Mouse (Mus musculus): Measurements from ENCODE around the gene Cln6. TPM values are rescaled to one million over a fixed set of nuclear protein-coding genes. Genes with fewer than 3 reads are reported as not detected.
"Not testable (repeated sequence)": the region's sequence is repeated elsewhere in the genome, so short reads cannot be mapped to it uniquely, and the experiment has no call there.

Gene Cln6
- polyA plus RNA-seq, 1 experiment from 2014 or later: 34.3 TPM

DNA sequence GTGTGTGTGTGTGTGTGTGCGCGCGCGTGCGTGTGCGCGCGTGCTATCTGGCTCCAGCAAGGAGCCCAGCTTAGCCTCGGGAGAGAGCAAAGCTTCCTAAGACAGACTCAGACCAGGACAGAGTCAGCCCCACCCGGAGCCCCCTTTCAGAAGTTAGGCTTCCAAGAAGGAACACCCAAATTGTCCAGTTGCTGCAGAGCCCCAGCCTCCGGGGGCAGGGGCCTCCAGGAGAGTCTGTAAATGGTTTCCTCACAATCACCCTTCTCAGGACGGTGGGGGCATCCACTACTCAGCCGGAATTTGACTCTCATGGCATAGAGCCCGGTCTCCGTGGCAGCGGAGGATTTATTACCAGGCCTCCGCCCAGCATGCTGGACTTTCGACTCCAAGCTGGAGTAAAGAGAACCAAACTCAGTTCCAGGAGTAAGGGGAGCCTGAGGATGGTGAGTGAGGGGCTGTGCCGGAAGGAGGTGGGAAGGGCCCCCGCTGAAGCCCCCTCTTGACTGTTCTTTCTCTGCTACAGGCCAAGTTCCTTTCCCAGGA is 19.2 kb downstream of the Cln6 start, which contains the start of gene Calml4:
Gene Calml4, plus strand, starts transcription at position 362 of the 543 bp plus-strand sequence.
- no peaks in the 10 kb centered on the region for H3K9me3 ChIP-seq (ENCODE audit: control insufficient read depth, low read length)
- 60% methylated on average over 20 of the region's 20 CpGs for WGBS
- H3K4me1 ChIP-seq (replicated peaks; ENCODE audit: control insufficient read depth, insufficient read depth, low read length): peaks cover 17% of the 10 kb centered on the region
- H3K4me3 ChIP-seq (ENCODE audit: low read depth, low read length): no peak within 1 kb of the TSS
- peak within 1 kb of the TSS; percentile 19; the same call in 1 of the 2 replicates for H3K27ac ChIP-seq (ENCODE audit: low read depth, low read length)
- no peak within 1 kb of the TSS for H3K4me2 ChIP-seq
- H3K9ac ChIP-seq (ENCODE audit: low read depth, low read length): no peak within 1 kb of the TSS
- H3K36me3 ChIP-seq (ENCODE audit: control insufficient read depth, insufficient read depth, low read length): no peaks in the 10 kb centered on the region
- no peaks in the 10 kb centered on the region for H3K27me3 ChIP-seq (replicated peaks; ENCODE audit: control insufficient read depth, insufficient read depth, low read length)
- DNase-seq (ENCODE audit: low spot score): no peak
- ATAC-seq (replicated peaks; ENCODE audit: low FRiP score): no peak

DNA sequence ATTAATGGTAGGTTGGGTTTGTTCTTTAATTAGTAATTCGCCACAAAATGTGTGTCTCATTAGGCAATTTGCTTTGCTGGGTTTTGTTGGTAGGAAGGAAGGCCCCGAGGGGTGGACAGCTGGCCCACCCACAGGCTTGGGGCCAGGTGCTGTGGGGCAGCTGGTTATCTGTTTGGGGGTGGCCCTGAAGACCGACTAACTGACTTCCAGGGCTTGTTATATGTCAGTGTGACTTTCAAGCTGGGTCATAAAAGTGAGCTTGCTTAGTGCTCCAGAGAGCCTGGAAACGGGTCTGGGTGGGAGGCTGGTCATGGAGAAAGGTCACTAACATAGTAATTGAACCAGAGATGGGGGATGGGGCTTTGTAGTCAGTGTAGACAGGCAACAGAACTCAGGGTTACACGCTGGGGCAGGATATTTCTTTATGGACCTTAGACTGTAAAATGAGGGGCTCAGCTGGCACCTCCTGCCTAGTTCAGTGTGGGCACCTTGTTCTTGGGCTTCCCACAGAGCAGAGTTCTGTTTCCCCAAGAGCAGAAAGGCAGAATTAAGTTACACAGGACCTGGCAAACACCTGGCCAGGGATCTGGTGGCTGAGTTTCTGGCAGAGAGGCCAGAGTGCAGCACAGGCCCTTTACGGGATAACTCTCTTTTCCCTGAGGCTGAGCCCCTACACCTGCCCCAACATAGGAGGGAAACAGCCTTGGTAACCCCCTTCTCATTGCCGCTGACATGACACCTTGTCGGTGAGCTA is 19.9 kb downstream of the Cln6 start:
- Histone ChIP-seq H3K4me1 (replicated peaks; ENCODE audit: control insufficient read depth, insufficient read depth, low read length) (peaks cover 17% of the 10 kb centered on the region), H3K9me3 (ENCODE audit: control insufficient read depth, low read length) (no peaks in the 10 kb centered on the region), H3K9ac (ENCODE audit: low read depth, low read length) (no peak overlapping the region), H3K4me3 (ENCODE audit: low read depth, low read length) (no peak overlapping the region), H3K4me2 (no peak overlapping the region), H3K27ac (ENCODE audit: low read depth, low read length) (no peak overlapping the region), H3K27me3 (replicated peaks; ENCODE audit: control insufficient read depth, insufficient read depth, low read length) (no peaks in the 10 kb centered on the region), H3K36me3 (ENCODE audit: control insufficient read depth, insufficient read depth, low read length) (no peaks in the 10 kb centered on the region)
- no peak for ATAC-seq (replicated peaks; ENCODE audit: low FRiP score)
- DNase-seq (ENCODE audit: low spot score): no peak
- 58% methylated on average over 8 of the region's 8 CpGs for WGBS

DNA sequence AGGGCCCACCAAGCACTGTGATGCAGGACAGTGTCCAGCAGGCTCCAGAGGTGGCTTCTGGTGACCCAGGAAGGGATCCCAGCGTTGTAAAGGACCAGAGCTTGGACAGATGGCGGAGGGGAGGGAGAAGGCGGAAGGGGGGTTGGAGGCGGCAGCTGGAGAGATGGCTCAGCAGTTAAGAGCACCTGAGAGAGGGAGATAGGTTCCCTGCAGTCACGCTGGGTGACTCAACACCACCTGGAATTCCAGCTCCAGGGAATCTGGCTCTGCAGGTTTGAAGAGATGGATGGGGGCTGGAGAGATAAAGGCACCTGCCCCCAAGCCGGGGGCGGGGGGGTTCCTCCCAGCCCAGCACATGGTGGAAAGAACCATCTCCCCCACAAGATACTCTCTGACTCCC is 21.5 kb downstream of the Cln6 start:
- not testable (repeated sequence) for ATAC-seq (replicated peaks; ENCODE audit: low FRiP score); DNase-seq (ENCODE audit: low spot score); H3K9ac ChIP-seq (ENCODE audit: low read depth, low read length); H3K27ac ChIP-seq (ENCODE audit: low read depth, low read length); H3K9me3 ChIP-seq (ENCODE audit: control insufficient read depth, low read length); H3K27me3 ChIP-seq (replicated peaks; ENCODE audit: control insufficient read depth, insufficient read depth, low read length); H3K4me2 ChIP-seq; H3K4me3 ChIP-seq (ENCODE audit: low read depth, low read length); H3K36me3 ChIP-seq (ENCODE audit: control insufficient read depth, insufficient read depth, low read length)
- H3K4me1 ChIP-seq (replicated peaks; ENCODE audit: control insufficient read depth, insufficient read depth, low read length): peaks cover 17% of the 10 kb centered on the region
- 57% methylated on average over 6 of the region's 7 CpGs for WGBS

DNA sequence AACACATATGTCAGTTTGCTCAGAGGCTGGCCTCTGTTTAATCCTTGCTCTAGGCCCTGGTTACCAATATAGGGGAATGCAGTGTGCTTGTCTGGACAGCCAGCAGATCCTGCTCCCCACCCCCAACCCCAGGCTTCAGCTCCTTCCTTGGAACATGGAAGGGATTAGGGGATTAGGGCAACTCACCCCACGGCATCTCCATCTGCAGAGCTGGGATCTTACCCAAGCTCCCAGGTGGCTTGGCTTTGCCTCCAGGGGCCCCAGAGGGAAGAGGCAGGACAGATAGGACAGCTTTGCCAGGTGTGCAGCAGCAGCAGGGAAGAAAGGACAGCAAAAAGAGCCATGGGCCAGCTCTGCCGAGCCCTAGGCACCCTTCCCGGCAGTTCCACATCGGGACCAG is 22.3 kb downstream of the Cln6 start:
- Histone ChIP-seq H3K4me1 (replicated peaks; ENCODE audit: control insufficient read depth, insufficient read depth, low read length) (peaks cover 17% of the 10 kb centered on the region), H3K36me3 (ENCODE audit: control insufficient read depth, insufficient read depth, low read length) (no peaks in the 10 kb centered on the region), H3K4me2 (no peak overlapping the region), H3K9me3 (ENCODE audit: control insufficient read depth, low read length) (no peaks in the 10 kb centered on the region), H3K27ac (ENCODE audit: low read depth, low read length) (no peak overlapping the region), H3K9ac (ENCODE audit: low read depth, low read length) (no peak overlapping the region), H3K4me3 (ENCODE audit: low read depth, low read length) (no peak overlapping the region), H3K27me3 (replicated peaks; ENCODE audit: control insufficient read depth, insufficient read depth, low read length) (no peaks in the 10 kb centered on the region)
- DNase-seq (ENCODE audit: low spot score): no peak
- no peak for ATAC-seq (replicated peaks; ENCODE audit: low FRiP score)
- 67% methylated on average over 4 of the region's 4 CpGs for WGBS

GRCm38 (mm10) chr9:62869236-62869635 is 30.7 kb downstream of the Cln6 start:
- H3K4me1 ChIP-seq (replicated peaks; ENCODE audit: control insufficient read depth, insufficient read depth, low read length); H3K9ac ChIP-seq (ENCODE audit: low read depth, low read length); H3K27ac ChIP-seq (ENCODE audit: low read depth, low read length); H3K4me2 ChIP-seq; ATAC-seq (replicated peaks; ENCODE audit: low FRiP score); H3K4me3 ChIP-seq (ENCODE audit: low read depth, low read length); DNase-seq (ENCODE audit: low spot score); H3K9me3 ChIP-seq (ENCODE audit: control insufficient read depth, low read length); H3K27me3 ChIP-seq (replicated peaks; ENCODE audit: control insufficient read depth, insufficient read depth, low read length); H3K36me3 ChIP-seq (ENCODE audit: control insufficient read depth, insufficient read depth, low read length): not testable (repeated sequence)
- 85% methylated on average over 4 of the region's 4 CpGs for WGBS

- no peaks in the 10 kb centered on the region for H3K4me1 ChIP-seq (replicated peaks; ENCODE audit: control insufficient read depth, insufficient read depth, low read length)
- no peaks in the 10 kb centered on the region for H3K9me3 ChIP-seq (ENCODE audit: control insufficient read depth, low read length)
- no peaks in the 10 kb centered on the region for H3K27me3 ChIP-seq (replicated peaks; ENCODE audit: control insufficient read depth, insufficient read depth, low read length)
- H3K4me2 ChIP-seq: no peak overlapping the region
- no peak for ATAC-seq (replicated peaks; ENCODE audit: low FRiP score)
- no peak overlapping the region for H3K27ac ChIP-seq (ENCODE audit: low read depth, low read length)
- no peak overlapping the region for H3K9ac ChIP-seq (ENCODE audit: low read depth, low read length)
- no peaks in the 10 kb centered on the region for H3K36me3 ChIP-seq (ENCODE audit: control insufficient read depth, insufficient read depth, low read length)
- no peak overlapping the region for H3K4me3 ChIP-seq (ENCODE audit: low read depth, low read length)
- no peak for DNase-seq (ENCODE audit: low spot score)
Measured at GRCm38 (mm10) chr9:62870728-62871127, 32.1 kb downstream of the Cln6 start.

DNA sequence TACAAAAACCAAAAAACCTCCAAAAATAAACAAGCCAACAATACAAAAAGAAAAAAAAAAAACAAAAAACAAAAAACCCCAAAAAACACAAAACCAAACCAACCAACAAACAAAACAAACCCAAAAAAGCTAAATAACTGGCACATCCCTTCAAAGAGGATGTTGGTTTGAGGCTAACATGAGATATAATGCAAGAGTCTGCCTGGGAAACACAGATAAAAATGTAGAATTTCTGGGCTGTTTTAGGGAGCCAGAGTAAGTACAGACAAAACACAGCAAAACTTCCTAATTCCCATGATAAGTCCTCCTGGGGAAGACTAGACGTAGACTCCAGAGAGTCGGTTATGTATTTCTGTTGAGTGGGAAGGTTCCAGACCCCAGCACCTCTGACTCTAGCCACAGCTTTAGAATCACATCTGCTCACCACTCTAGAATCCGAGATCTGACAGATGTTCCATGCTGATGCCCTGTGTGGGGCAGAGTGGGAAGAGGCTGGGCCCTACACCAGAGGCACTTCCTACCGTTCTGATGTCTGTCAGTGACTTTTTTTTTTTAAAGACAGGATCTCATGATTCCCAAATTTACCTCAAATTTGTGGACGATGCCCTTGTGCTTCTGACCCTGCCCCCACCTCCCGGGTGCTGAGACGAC is 38.5 kb downstream of the Cln6 start:
- Histone ChIP-seq H3K4me3 (ENCODE audit: low read depth, low read length) (no peak overlapping the region), H3K4me2 (no peak overlapping the region), H3K27me3 (replicated peaks; ENCODE audit: control insufficient read depth, insufficient read depth, low read length) (no peaks in the 10 kb centered on the region), H3K9ac (ENCODE audit: low read depth, low read length) (no peak overlapping the region), H3K9me3 (ENCODE audit: control insufficient read depth, low read length) (no peaks in the 10 kb centered on the region), H3K4me1 (replicated peaks; ENCODE audit: control insufficient read depth, insufficient read depth, low read length) (peaks cover 9% of the 10 kb centered on the region; the same call in 1 of the 2 replicates), H3K36me3 (ENCODE audit: control insufficient read depth, insufficient read depth, low read length) (peaks cover 4% of the 10 kb centered on the region; the same call in 1 of the 2 replicates), H3K27ac (ENCODE audit: low read depth, low read length) (no peak overlapping the region)
- DNase-seq (ENCODE audit: low spot score): no peak
- 0 out of 2 replicates have a peak, but pooled peaks have one; percentile 47 for ATAC-seq (replicated peaks; ENCODE audit: low FRiP score)
- 68% methylated on average over 7 of the region's 7 CpGs for WGBS

DNA sequence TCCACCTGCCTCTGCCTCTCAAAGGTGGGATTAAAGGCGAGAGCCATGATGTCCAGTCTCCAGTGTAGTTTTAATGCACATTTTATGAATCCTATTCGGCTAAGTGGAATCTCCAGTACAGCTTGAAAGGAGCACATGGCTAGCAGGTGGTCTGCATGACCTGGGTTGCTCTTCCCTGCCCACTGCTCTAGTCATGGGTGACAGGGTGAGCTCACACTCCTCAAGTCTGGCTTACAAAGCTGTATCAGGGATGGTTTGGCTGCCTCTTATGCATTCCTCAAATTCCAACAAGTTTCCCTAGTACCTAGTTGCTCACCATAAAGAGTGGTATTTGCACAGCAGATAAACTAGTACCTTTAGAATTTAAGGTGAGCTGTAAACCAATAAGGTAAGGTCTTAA is 39.2 kb downstream of the Cln6 start:
- Histone ChIP-seq H3K27me3 (replicated peaks; ENCODE audit: control insufficient read depth, insufficient read depth, low read length) (no peaks in the 10 kb centered on the region), H3K4me1 (replicated peaks; ENCODE audit: control insufficient read depth, insufficient read depth, low read length) (peaks cover 9% of the 10 kb centered on the region; the same call in 1 of the 2 replicates), H3K9me3 (ENCODE audit: control insufficient read depth, low read length) (no peaks in the 10 kb centered on the region), H3K4me2 (no peak overlapping the region), H3K27ac (ENCODE audit: low read depth, low read length) (no peak overlapping the region), H3K9ac (ENCODE audit: low read depth, low read length) (no peak overlapping the region), H3K4me3 (ENCODE audit: low read depth, low read length) (no peak overlapping the region), H3K36me3 (ENCODE audit: control insufficient read depth, insufficient read depth, low read length) (peaks cover 7% of the 10 kb centered on the region; the same call in 1 of the 2 replicates)
- DNase-seq (ENCODE audit: low spot score) (no peak), ATAC-seq (replicated peaks; ENCODE audit: low FRiP score) (no peak)
- WGBS: 86% methylated on average over 2 of the region's 2 CpGs

Data from liver, embryonic 11.5 days (tissue).